Mouse (Mus musculus): ENCODE data around the gene Lmx1b.
A peak's percentile ranks its signal among the peaks of the same experiment; 100 is the strongest.

Lmx1b gene

GRCm38 (mm10) chr2:33542696-33543428 lies 97.4 kb downstream of the Lmx1b start:
- DNase-seq = peak; percentile 77

- DNase-seq = no peak
These were observed 114.8 kb downstream of the Lmx1b start for GRCm38 (mm10) chr2:33525274-33526055.

- DNase-seq = no peak
These were observed 124.5 kb downstream of the Lmx1b start for GRCm38 (mm10) chr2:33515856-33516255.

GRCm38 (mm10) chr2:33515431-33515830 lies 124.9 kb downstream of the Lmx1b start:
- DNase-seq = no peak

All from kidney, adult 9 months (tissue).